10 mouse cellular contexts compared by ENCODE assay signal in genomic region chr6:137098232-137099191, GRCm38 (mm10).
A peak's percentile ranks its signal among the peaks of the same experiment; 100 is the strongest.
DNase-seq lines count a peak whose midpoint lies in the region; ATAC-seq and TF ChIP-seq lines count a peak whose summit lies in the region.
"Had no signal": no experiment of that assay in that cellular context is flagged by ENCODE, and none has a peak within 500 bp of the region (broad histone marks: within the 10 kb centered on the region; RNA-seq: fewer than 3 reads in every experiment).

No protein-coding gene starts in this region.

- no peak overlapping the region for H3K4me2 ChIP-seq in lung, embryonic 14.5 days
- H3K4me2 ChIP-seq: liver, embryonic 15.5 days had no signal

- 60% methylated on average over 18 of the region's 18 CpGs for WGBS in lung, embryonic 14.5 days
- WGBS in small intestine, adult 2 months, result 67% methylated on average over 18 of the region's 18 CpGs

- H3K4me1 ChIP-seq in lung, embryonic 14.5 days (ENCODE audit: insufficient read depth), result peaks cover 10% of the 10 kb centered on the region; the same call in 1 of the 2 replicates
- no peaks in the 10 kb centered on the region for H3K4me1 ChIP-seq in small intestine, adult 2 months (ENCODE audit: control insufficient read depth, insufficient read depth, insufficient read length, low read length)
- H3K4me1 ChIP-seq: liver, embryonic 15.5 days had no signal

- TF ChIP-seq CTCF in layer of hippocampus, adult 2 months (conservative IDR thresholded peaks at IDR 0.05), result peak; percentile 89
- TF ChIP-seq CTCF in lung, embryonic 14.5 days (IDR thresholded peaks at IDR 0.05; ENCODE audit: low read depth), result peak; percentile 80
- TF ChIP-seq CTCF in small intestine, adult 2 months (IDR thresholded peaks at IDR 0.05; ENCODE audit: extremely low read depth, insufficient read length, insufficient replicate concordance, low read depth, low read length), result peak; percentile 60; the same call in 1 of the 2 replicates

- peak; percentile 42 to 71 for DNase-seq in layer of hippocampus, adult 2 months (ENCODE audit: low spot score in 2 of 2)
- DNase-seq in layer of hippocampus, adult 9-11 months, result no peak
- DNase-seq in NIH3T3 (ENCODE audit: low read depth), result peak; percentile 70
- DNase-seq in c-Kit-positive CD71-negative TER-119-negative erythroid progenitor cells, embryonic 14.5 days (ENCODE audit: low read depth), result peak; percentile 22
- DNase-seq in heart, postnatal 10 days, result peak; percentile 50 to 70
- peak; percentile 73 for DNase-seq in lung, embryonic 14.5 days

- H3K9ac ChIP-seq in lung, embryonic 14.5 days, result no peak overlapping the region
- H3K9ac ChIP-seq: liver, embryonic 15.5 days had no signal

- no peak for TF ChIP-seq POLR2A in small intestine, adult 2 months (IDR thresholded peaks at IDR 0.05; ENCODE audit: low read depth, low read length)

- no peaks in the 10 kb centered on the region for H3K36me3 ChIP-seq in lung, embryonic 14.5 days (ENCODE audit: insufficient read depth)
- H3K36me3 ChIP-seq in small intestine, adult 2 months (ENCODE audit: control insufficient read depth, insufficient read depth, low read length), result no peaks in the 10 kb centered on the region
- H3K36me3 ChIP-seq: liver, embryonic 15.5 days had no signal

- no peak overlapping the region for H3K4me3 ChIP-seq in layer of hippocampus, adult 2 months
- no peak overlapping the region for H3K4me3 ChIP-seq in lung, embryonic 14.5 days (ENCODE audit: low read depth, low read length)
- no peak overlapping the region for H3K4me3 ChIP-seq in small intestine, adult 2 months (ENCODE audit: low read depth, low read length)
- H3K4me3 ChIP-seq: erythroblast, embryonic 14.5 days; liver, embryonic 15.5 days had no signal

- peak overlapping the region; percentile 51 for H3K27ac ChIP-seq in layer of hippocampus, adult 2 months
- no peak overlapping the region for H3K27ac ChIP-seq in lung, embryonic 14.5 days (ENCODE audit: low read depth)
- no peak overlapping the region for H3K27ac ChIP-seq in small intestine, adult 2 months (ENCODE audit: insufficient read depth, low read depth, low read length)
- H3K27ac ChIP-seq: liver, embryonic 15.5 days had no signal

- intact Hi-C loops in heart, postnatal 10 days (cut with DNase I), result loop anchor here (1.0 kb wide), 2 partner anchors 71 to 94 kb away; no protein-coding TSS in a partner anchor

- H3K9me3 ChIP-seq in lung, embryonic 14.5 days (ENCODE audit: low read depth, low read length), result no peaks in the 10 kb centered on the region
- H3K9me3 ChIP-seq: liver, embryonic 15.5 days had no signal

- ATAC-seq in lung, embryonic 14.5 days (ENCODE audit: insufficient read depth), result no peak
- ATAC-seq in activated CD4-positive, CD25-positive, alpha-beta regulatory T cell, adult 4 months, result no peak

- H3K27me3 ChIP-seq in lung, embryonic 14.5 days (ENCODE audit: insufficient read depth, low read length), result no peaks in the 10 kb centered on the region
- no peaks in the 10 kb centered on the region for H3K27me3 ChIP-seq in small intestine, adult 2 months (ENCODE audit: control insufficient read depth, insufficient read depth, low read length)
- H3K27me3 ChIP-seq: liver, embryonic 15.5 days had no signal
